10 mouse cellular contexts compared by ENCODE assay signal in genomic region chr5:29335836-29336235, GRCm38 (mm10). TPM values are rescaled to one million over a fixed set of nuclear protein-coding genes. Genes with fewer than 3 reads are reported as not detected.
DNase-seq lines count a peak whose midpoint lies in the region; ATAC-seq and TF ChIP-seq lines count a peak whose summit lies in the region.
"Had no signal": no experiment of that assay in that cellular context is flagged by ENCODE, and none has a peak within 500 bp of the region (broad histone marks: within the 10 kb centered on the region; RNA-seq: fewer than 3 reads in every experiment).

No protein-coding gene starts in this region.

- H3K36me3 ChIP-seq in heart, postnatal 0 days (replicated peaks; ENCODE audit: control insufficient read depth, insufficient read depth, low read length): 0 out of 2 replicates have a peak, but pooled peaks cover 5% of the 10 kb centered on the region
- H3K36me3 ChIP-seq in midbrain, embryonic 11.5 days (ENCODE audit: control insufficient read depth, insufficient read depth, low read length): no peaks in the 10 kb centered on the region
- H3K36me3 ChIP-seq in midbrain, embryonic 13.5 days: 0 out of 2 replicates have a peak, but pooled peaks cover 5% of the 10 kb centered on the region
- H3K36me3 ChIP-seq: midbrain, embryonic 15.5 days had no signal

- peak; percentile 17 for DNase-seq in heart, postnatal 0 days (ENCODE audit: low spot score)
- no peak for DNase-seq in heart, postnatal 25 days (ENCODE audit: low spot score)
- DNase-seq in midbrain, embryonic 11.5 days (ENCODE audit: low spot score, missing footprints): peak; percentile 91
- peak; percentile 64 for DNase-seq in adipocyte (ENCODE audit: low spot score)
- DNase-seq in retina, adult 2 months (ENCODE audit: low read depth, low spot score): peak; percentile 8
- DNase-seq in kidney, adult 18-20 months: no peak
- DNase-seq in gastrocnemius, postnatal 14 days: no peak

- H3K4me2 ChIP-seq in heart, postnatal 0 days (ENCODE audit: low read depth, low read length): no peak overlapping the region
- H3K4me2 ChIP-seq in midbrain, embryonic 11.5 days: no peak overlapping the region
- no peak overlapping the region for H3K4me2 ChIP-seq in midbrain, embryonic 13.5 days (replicated peaks)
- H3K4me2 ChIP-seq: hindbrain, embryonic 15.5 days; midbrain, embryonic 15.5 days had no signal

- H3K27ac ChIP-seq in heart, postnatal 0 days (ENCODE audit: low read depth): no peak overlapping the region
- H3K27ac ChIP-seq in midbrain, embryonic 11.5 days (ENCODE audit: low read depth, low read length): no peak overlapping the region
- H3K27ac ChIP-seq in midbrain, embryonic 13.5 days: no peak overlapping the region
- H3K27ac ChIP-seq: hindbrain, embryonic 15.5 days; midbrain, embryonic 15.5 days had no signal

- no peak overlapping the region for H3K4me3 ChIP-seq in heart, postnatal 0 days (ENCODE audit: low read depth, low read length)
- no peak overlapping the region for H3K4me3 ChIP-seq in midbrain, embryonic 11.5 days (ENCODE audit: low read depth, low read length)
- no peak overlapping the region for H3K4me3 ChIP-seq in midbrain, embryonic 13.5 days (replicated peaks)
- H3K4me3 ChIP-seq: hindbrain, embryonic 15.5 days; midbrain, embryonic 15.5 days had no signal

- peak; percentile 53 for TF ChIP-seq CTCF in heart, postnatal 0 days (IDR thresholded peaks at IDR 0.05; ENCODE audit: low read depth)

- intact Hi-C loops in heart, postnatal 25 days (cut with DNase I): no loop called here
- intact Hi-C loops in gastrocnemius, postnatal 14 days (cut with DNase I; ENCODE audit: low total_unique reads): loop anchor here (10.0 kb wide), 1 partner anchor 881 kb away; no protein-coding TSS in a partner anchor

- H3K4me1 ChIP-seq in heart, postnatal 0 days (ENCODE audit: control insufficient read depth, insufficient read depth): no peaks in the 10 kb centered on the region
- no peaks in the 10 kb centered on the region for H3K4me1 ChIP-seq in midbrain, embryonic 11.5 days (ENCODE audit: control insufficient read depth, insufficient read depth, low read length)
- no peaks in the 10 kb centered on the region for H3K4me1 ChIP-seq in midbrain, embryonic 13.5 days (replicated peaks)
- H3K4me1 ChIP-seq: hindbrain, embryonic 15.5 days; midbrain, embryonic 15.5 days had no signal

- H3K9me3 ChIP-seq in heart, postnatal 0 days (replicated peaks; ENCODE audit: control insufficient read depth, low read length): no peaks in the 10 kb centered on the region
- no peaks in the 10 kb centered on the region for H3K9me3 ChIP-seq in midbrain, embryonic 11.5 days (ENCODE audit: control insufficient read depth, low read length)
- H3K9me3 ChIP-seq in midbrain, embryonic 13.5 days: no peaks in the 10 kb centered on the region
- H3K9me3 ChIP-seq: hindbrain, embryonic 15.5 days; midbrain, embryonic 15.5 days had no signal

- ATAC-seq in heart, postnatal 0 days (ENCODE audit: insufficient read depth, low read depth): no peak
- no peak for ATAC-seq in midbrain, embryonic 11.5 days (ENCODE audit: low FRiP score)
- no peak for ATAC-seq in midbrain, embryonic 13.5 days
- ATAC-seq: midbrain, embryonic 15.5 days had no signal

- no peak for TF ChIP-seq EP300 in heart, postnatal 0 days (IDR thresholded peaks at IDR 0.05; ENCODE audit: low read depth)

- H3K9ac ChIP-seq in heart, postnatal 0 days (replicated peaks; ENCODE audit: low read depth, low read length): no peak overlapping the region
- no peak overlapping the region for H3K9ac ChIP-seq in midbrain, embryonic 11.5 days (ENCODE audit: low read length)
- no peak overlapping the region for H3K9ac ChIP-seq in midbrain, embryonic 13.5 days (replicated peaks)
- H3K9ac ChIP-seq: hindbrain, embryonic 15.5 days; midbrain, embryonic 15.5 days had no signal

- no peaks in the 10 kb centered on the region for H3K27me3 ChIP-seq in heart, postnatal 0 days (ENCODE audit: control insufficient read depth, insufficient read depth, low read length)
- H3K27me3 ChIP-seq in midbrain, embryonic 11.5 days (ENCODE audit: control insufficient read depth, insufficient read depth, low read length): no peaks in the 10 kb centered on the region
- no peaks in the 10 kb centered on the region for H3K27me3 ChIP-seq in midbrain, embryonic 13.5 days
- H3K27me3 ChIP-seq: hindbrain, embryonic 15.5 days; midbrain, embryonic 15.5 days had no signal

- 49% methylated on average over 5 of the region's 5 CpGs for WGBS in heart, postnatal 0 days
- 61% methylated on average over 5 of the region's 5 CpGs for WGBS in midbrain, embryonic 11.5 days
- 60% methylated on average over 5 of the region's 5 CpGs for WGBS in midbrain, embryonic 13.5 days

RNA-seq across cellular contexts. Expression of gene Lmbr1, which starts 42.4 kb away (rescaled TPM):
- total RNA-seq in heart, postnatal 0 days (2014; rRNA removed; ENCODE audit: low replicate concordance): 18.2 and 28.4 TPM in 2 replicates
- polyA plus RNA-seq in heart, postnatal 0 days (2015; fragmentation: Nextera tagmentation; extraction: Ambion mirVana): 16.9 and 17.3 TPM in 2 replicates
- total RNA-seq in heart, postnatal 25 days (2021): 10 to 100 TPM; 12.3 to 13.9 TPM
- polyA plus RNA-seq in midbrain, embryonic 11.5 days (2014; fragmentation: Nextera tagmentation; extraction: Ambion mirVana): 13.9 and 16.5 TPM in 2 replicates
- 28.0 and 29.9 TPM in 2 replicates for polyA plus RNA-seq in midbrain, embryonic 13.5 days (2015; fragmentation: Nextera tagmentation; extraction: Ambion mirVana)
- total RNA-seq in gastrocnemius, postnatal 14 days (2021): 1 to 10 TPM; 8.8 to 9.1 TPM

Comparison
In these comparisons a context has a peak if more than half of its experiments do, and no peak if none do; other contexts are left out.
1. DNase-seq: peak in heart, postnatal 0 days (single experiment), midbrain, embryonic 11.5 days (single experiment), adipocyte (single experiment) and retina, adult 2 months (single experiment); none in heart, postnatal 25 days (single experiment), kidney, adult 18-20 months (single experiment) and gastrocnemius, postnatal 14 days (single experiment).